Mouse (Mus musculus) MEL (cell line): Measurements from ENCODE around the gene Slc17a7. TPM values are rescaled to one million over a fixed set of nuclear protein-coding genes. Genes with fewer than 3 reads are reported as not detected.

Experiments used
- DNase-seq: peaks from one replicate; pipeline ENCODE4 v3.0.0; 2011; ENCODE audit warnings: low read depth, low spot score
- H3K27ac ChIP-seq: 2 replicates; pipeline ENCODE4 v1.5.1; 2012; ENCODE audit warnings: low read depth, mild to moderate bottlenecking, control low read depth, low read length, moderate library complexity; ENCODE audit not compliant: control insufficient read depth
- H3K27me3 ChIP-seq, 2 experiments: fragments of 150-350 bp in 1 of 2; sonication (generic) in 1 of 2; 2 replicates each; pipeline ENCODE4 v1.6.1; 2012; ENCODE audit warnings: low read length in 2 of 2, mild to moderate bottlenecking in 2 of 2, improper control_type of control experiment in 1 of 2, moderate library complexity in 1 of 2; ENCODE audit not compliant: insufficient read depth in 2 of 2, control insufficient read depth in 1 of 2
- H3K36me3 ChIP-seq, 2 experiments: 2 replicates each; pipeline ENCODE4 v1.6.1; 2012 to 2014; ENCODE audit warnings: low read length in 2 of 2, improper control_type of control experiment in 1 of 2, inconsistent platforms in 1 of 2, mild to moderate bottlenecking in 1 of 2; ENCODE audit not compliant: insufficient read depth in 2 of 2, control insufficient read depth in 1 of 2
- H3K4me1 ChIP-seq, 2 experiments: fragments of 150-350 bp in 1 of 2; sonication (generic) in 1 of 2; 2 replicates each; pipeline ENCODE4 v1.6.1; 2012; ENCODE audit warnings: low read length in 2 of 2, improper control_type of control experiment in 1 of 2, mild to moderate bottlenecking in 1 of 2; ENCODE audit not compliant: insufficient read depth in 2 of 2, control insufficient read depth in 1 of 2
- H3K4me3 ChIP-seq, 2 experiments: fragments of 150-350 bp in 1 of 2; sonication (generic) in 1 of 2; 2 replicates each; pipeline ENCODE4 v1.5.1; 2012; ENCODE audit warnings: low read depth in 2 of 2, low read length in 2 of 2, mild to moderate bottlenecking in 2 of 2, moderate library complexity in 2 of 2, control low read depth in 1 of 2, improper control_type of control experiment in 1 of 2; ENCODE audit not compliant: control insufficient read depth in 1 of 2, insufficient read depth in 1 of 2
- H3K79me2 ChIP-seq: 2 replicates; pipeline ENCODE4 v1.6.1; 2012; ENCODE audit warnings: mild to moderate bottlenecking, low read length, moderate library complexity; ENCODE audit not compliant: control insufficient read depth, poor library complexity, insufficient read depth
- H3K9ac ChIP-seq: 2 replicates; pipeline ENCODE4 v1.6.1; 2012; ENCODE audit warnings: low read depth, mild to moderate bottlenecking, control low read depth, low read length, moderate library complexity; ENCODE audit not compliant: control insufficient read depth, poor library complexity, severe bottlenecking
- H3K9me3 ChIP-seq: fragments of 150-350 bp; sonication (generic); replicated peaks from 2 replicates; pipeline ENCODE4 v1.6.1; 2012; ENCODE audit warnings: mild to moderate bottlenecking, low read length, improper control_type of control experiment, moderate library complexity; ENCODE audit not compliant: insufficient read depth
- BHLHE40 ChIP-seq: IDR thresholded peaks from 2 replicates; pipeline ENCODE4 v1.6.1; 2012; ENCODE audit warnings: low read depth, mild to moderate bottlenecking, inconsistent platforms, low read length, improper control_type of control experiment, borderline replicate concordance
- CHD1 ChIP-seq: IDR thresholded peaks from 2 replicates; pipeline ENCODE4 v1.6.1; 2012; ENCODE audit warnings: low read depth, mild to moderate bottlenecking, inconsistent platforms, low read length, improper control_type of control experiment
- CHD2 ChIP-seq: IDR thresholded peaks from 2 replicates; pipeline ENCODE4 v1.6.1; 2011; ENCODE audit warnings: low read length, improper control_type of control experiment
- CTCF ChIP-seq, 3 experiments: IDR thresholded peaks in 2 of 3; conservative IDR thresholded peaks in 1 of 3; 2 replicates each; pipeline ENCODE4 v1.5.1; 2011 to 2012; ENCODE audit warnings: low read length in 3 of 3, low read depth in 2 of 3, mild to moderate bottlenecking in 2 of 3, improper control_type of control experiment in 1 of 3, inconsistent platforms in 1 of 3, mixed read lengths in 1 of 3, moderate library complexity in 1 of 3; ENCODE audit not compliant: control insufficient read depth in 1 of 3, insufficient read depth in 1 of 3, poor library complexity in 1 of 3, severe bottlenecking in 1 of 3
- E2F4 ChIP-seq: IDR thresholded peaks from 2 replicates; pipeline ENCODE4 v1.6.1; 2011; ENCODE audit warnings: low read depth, low read length, improper control_type of control experiment, borderline replicate concordance
- ELF1 ChIP-seq: IDR thresholded peaks from 2 replicates; pipeline ENCODE4 v1.6.1; 2014; ENCODE audit warnings: low read depth, mild to moderate bottlenecking, inconsistent platforms, low read length, improper control_type of control experiment, moderate library complexity
- EP300 ChIP-seq, 2 experiments: IDR thresholded peaks; 2 replicates each; pipeline ENCODE4 v1.6.1; 2011; ENCODE audit warnings: improper control_type of control experiment in 2 of 2, low read length in 2 of 2, low read depth in 1 of 2, mild to moderate bottlenecking in 1 of 2
- ETS1 ChIP-seq: IDR thresholded peaks from 2 replicates; pipeline ENCODE4 v1.6.1; 2012; ENCODE audit warnings: low read depth, mild to moderate bottlenecking, inconsistent platforms, low read length, improper control_type of control experiment, moderate library complexity
- GABPA ChIP-seq: IDR thresholded peaks from 2 replicates; pipeline ENCODE4 v1.6.1; 2012; ENCODE audit warnings: low read depth, mild to moderate bottlenecking, inconsistent platforms, low read length, improper control_type of control experiment, moderate library complexity
- GATA1 ChIP-seq: IDR thresholded peaks from 2 replicates; pipeline ENCODE4 v1.6.1; 2011; ENCODE audit warnings: low read depth, low read length, improper control_type of control experiment
- HCFC1 ChIP-seq: IDR thresholded peaks from 2 replicates; pipeline ENCODE4 v1.6.1; 2012; ENCODE audit warnings: low read depth, mild to moderate bottlenecking, inconsistent platforms, low read length, improper control_type of control experiment, moderate library complexity
- JUND ChIP-seq: IDR thresholded peaks from 2 replicates; pipeline ENCODE4 v1.6.1; 2011; ENCODE audit warnings: low read depth, mild to moderate bottlenecking, improper control_type of control experiment, low read length
- KAT2A ChIP-seq: conservative IDR thresholded peaks from 2 replicates; pipeline ENCODE4 v1.6.1; 2012; ENCODE audit warnings: low read depth, low read length, improper control_type of control experiment, inconsistent platforms
- MAFK ChIP-seq: IDR thresholded peaks from 2 replicates; pipeline ENCODE4 v1.6.1; 2011; ENCODE audit warnings: low read depth, mild to moderate bottlenecking, low read length, improper control_type of control experiment, borderline replicate concordance
- MAX ChIP-seq: IDR thresholded peaks from 2 replicates; pipeline ENCODE4 v1.6.1; 2011; ENCODE audit warnings: low read length, improper control_type of control experiment
- MAZ ChIP-seq: IDR thresholded peaks from 2 replicates; pipeline ENCODE4 v1.6.1; 2012; ENCODE audit warnings: low read depth, mild to moderate bottlenecking, inconsistent platforms, low read length, improper control_type of control experiment
- MEF2A ChIP-seq: IDR thresholded peaks from 2 replicates; pipeline ENCODE4 v1.6.1; 2014; ENCODE audit warnings: low read depth, mild to moderate bottlenecking, inconsistent platforms, low read length, improper control_type of control experiment; ENCODE audit not compliant: poor library complexity, insufficient replicate concordance, severe bottlenecking; ENCODE audit errors: extremely low read depth
- MXI1 ChIP-seq: IDR thresholded peaks from 2 replicates; pipeline ENCODE4 v1.6.1; 2011; ENCODE audit warnings: mild to moderate bottlenecking, low read depth, low read length, improper control_type of control experiment
- MYC ChIP-seq: IDR thresholded peaks from 2 replicates; pipeline ENCODE4 v1.6.1; 2011; ENCODE audit warnings: low read depth, mild to moderate bottlenecking, low read length, improper control_type of control experiment, moderate library complexity
- NELFE ChIP-seq: IDR thresholded peaks from 2 replicates; pipeline ENCODE4 v1.6.1; 2011; ENCODE audit warnings: low read depth, low read length, improper control_type of control experiment
- NRF1 ChIP-seq: IDR thresholded peaks from 2 replicates; pipeline ENCODE4 v1.6.1; 2014; ENCODE audit warnings: low read depth, mild to moderate bottlenecking, inconsistent platforms, low read length, improper control_type of control experiment, moderate library complexity; ENCODE audit not compliant: poor library complexity, insufficient read depth, severe bottlenecking
- POLR2A ChIP-seq, 2 experiments: IDR thresholded peaks; 2 replicates each; pipeline ENCODE4 v1.6.1; 2011 to 2012; ENCODE audit warnings: low read length in 2 of 2, mild to moderate bottlenecking in 2 of 2, control low read depth in 1 of 2, improper control_type of control experiment in 1 of 2, low read depth in 1 of 2, moderate library complexity in 1 of 2; ENCODE audit not compliant: control insufficient read depth in 1 of 2, insufficient read depth in 1 of 2, poor library complexity in 1 of 2
- POLR2AphosphoS2 ChIP-seq: IDR thresholded peaks from 2 replicates; pipeline ENCODE4 v1.6.1; 2011; ENCODE audit warnings: low read length, improper control_type of control experiment
- POLR2AphosphoS5 ChIP-seq: IDR thresholded peaks from 2 replicates; pipeline ENCODE4 v1.6.1; 2012; ENCODE audit warnings: low read depth, borderline replicate concordance, mild to moderate bottlenecking, inconsistent platforms, low read length, moderate library complexity, mixed read lengths
- RAD21 ChIP-seq: IDR thresholded peaks from 2 replicates; pipeline ENCODE4 v1.6.1; 2011; ENCODE audit warnings: mild to moderate bottlenecking, low read depth, low read length, improper control_type of control experiment
- RCOR1 ChIP-seq: IDR thresholded peaks from 2 replicates; pipeline ENCODE4 v1.6.1; 2012; ENCODE audit warnings: low read depth, mild to moderate bottlenecking, inconsistent platforms, low read length, improper control_type of control experiment
- SIN3A ChIP-seq: IDR thresholded peaks from 2 replicates; pipeline ENCODE4 v1.6.1; 2012; ENCODE audit warnings: low read length, improper control_type of control experiment, inconsistent platforms
- SMC3 ChIP-seq: IDR thresholded peaks from 2 replicates; pipeline ENCODE4 v1.6.1; 2011; ENCODE audit warnings: low read depth, low read length, improper control_type of control experiment
- TAL1 ChIP-seq: IDR thresholded peaks from 2 replicates; pipeline ENCODE4 v1.6.1; 2012; ENCODE audit warnings: mild to moderate bottlenecking, inconsistent platforms, low read length, moderate library complexity, mixed read lengths
- TBP ChIP-seq: IDR thresholded peaks from 2 replicates; pipeline ENCODE4 v1.8.0; 2011; ENCODE audit warnings: low read depth, low read length, improper control_type of control experiment
- TCF12 ChIP-seq: IDR thresholded peaks from 2 replicates; pipeline ENCODE4 v1.6.1; 2014; ENCODE audit warnings: low read depth, mild to moderate bottlenecking, inconsistent platforms, low read length, improper control_type of control experiment, moderate library complexity
- UBTF ChIP-seq: IDR thresholded peaks from 2 replicates; pipeline ENCODE4 v1.6.1; 2012; ENCODE audit warnings: low read depth, mild to moderate bottlenecking, inconsistent platforms, low read length, improper control_type of control experiment, moderate library complexity, borderline replicate concordance; ENCODE audit not compliant: insufficient read depth
- USF1 ChIP-seq: IDR thresholded peaks from 2 replicates; pipeline ENCODE4 v1.6.1; 2014; ENCODE audit warnings: low read depth, mild to moderate bottlenecking, inconsistent platforms, low read length, improper control_type of control experiment, moderate library complexity
- USF2 ChIP-seq, 2 experiments: IDR thresholded peaks; 2 replicates each; pipeline ENCODE4 v1.6.1; 2011 to 2012; ENCODE audit warnings: improper control_type of control experiment in 2 of 2, low read length in 2 of 2, borderline replicate concordance in 1 of 2, inconsistent platforms in 1 of 2, low read depth in 1 of 2, mild to moderate bottlenecking in 1 of 2; ENCODE audit not compliant: insufficient read depth in 1 of 2
- ZC3H11A ChIP-seq: IDR thresholded peaks from 2 replicates; pipeline ENCODE4 v1.6.1; 2012; ENCODE audit warnings: low read depth, mild to moderate bottlenecking, inconsistent platforms, low read length, improper control_type of control experiment
- ZMIZ1 ChIP-seq: IDR thresholded peaks from 2 replicates; pipeline ENCODE4 v1.6.1; 2012; ENCODE audit warnings: low read depth, mild to moderate bottlenecking, inconsistent platforms, low read length, improper control_type of control experiment, moderate library complexity
- ZNF384 ChIP-seq: IDR thresholded peaks from 2 replicates; pipeline ENCODE4 v1.6.1; 2012; ENCODE audit warnings: low read depth, mild to moderate bottlenecking, inconsistent platforms, low read length, improper control_type of control experiment
- polyA plus RNA-seq, 2 experiments: library from polyadenylated mRNA; stranded (reverse) in 1 of 2; unstranded in 1 of 2; fragments of >175 nt in 1 of 2; fragments of >200 nt in 1 of 2; gene quantifications; 2 replicates each; pipeline versions ENCODE4 v1.2.1 to v1.2.4; 2012; ENCODE audit warnings: low replicate concordance in 2 of 2, low read depth in 1 of 2; ENCODE audit not compliant: insufficient read length in 2 of 2, insufficient read depth in 1 of 2, missing spikeins in 1 of 2
- total RNA-seq: library from RNA; depleted of rRNA; stranded (reverse); fragments of 300-350 nt; gene quantifications from 2 replicates; pipeline ENCODE4 v1.2.3, GENCODE M21; 2012

Slc17a7 gene
- total and polyA plus RNA-seq, 3 experiments, result 0.23 to 1.0 TPM; not detected in 1

DNA sequence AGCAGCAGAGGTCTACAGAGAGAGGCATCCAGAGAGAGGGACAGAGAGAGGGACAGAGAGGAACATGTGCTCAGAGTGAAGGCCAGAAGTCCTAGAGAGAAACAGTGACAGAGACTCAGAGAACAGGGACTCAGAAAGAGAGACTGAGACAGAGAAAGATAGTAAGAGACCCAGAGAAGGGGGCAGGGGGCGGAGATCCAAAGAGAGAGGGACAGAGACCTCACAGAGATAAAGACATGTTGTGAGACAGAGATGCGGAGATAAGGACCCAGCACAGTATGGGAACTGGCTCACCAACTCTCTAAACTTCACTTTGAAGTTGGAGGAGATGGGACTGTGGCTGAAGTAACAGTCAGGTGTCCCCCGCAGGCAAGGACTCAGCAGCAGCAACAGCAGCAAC, 28.4 kb upstream of the Slc17a7 start:
- Histone ChIP-seq H3K36me3 (peaks cover 0 to 18% of the 10 kb centered on the region in 2 experiments; a peak in 2 of 4 replicates), H3K27ac (peak overlapping the region; percentile 92), H3K4me3 (peak overlapping the region; percentile 61 to 74), H3K9ac (peak overlapping the region; percentile 75), H3K9me3 (no peaks in the 10 kb centered on the region), H3K27me3 (no peaks in the 10 kb centered on the region), H3K4me1 (peaks cover 11 to 29% of the 10 kb centered on the region in 2 experiments), H3K79me2 (no peaks in the 10 kb centered on the region; the same call in 1 of the 2 replicates)
- peak; percentile 74 for DNase-seq
- TF ChIP-seq USF2 (IDR thresholded peaks at IDR 0.05; ENCODE audit: borderline replicate concordance in 1 of 2, insufficient read depth in 1 of 2, low read depth in 1 of 2, low read length in 2 of 2), result no peak
- TF ChIP-seq RCOR1, result no peak
- no peak for TF ChIP-seq HCFC1
- TF ChIP-seq MAFK, result no peak
- peak; percentile 55; the same call in 1 of the 2 replicates for TF ChIP-seq ETS1
- TF ChIP-seq BHLHE40, result no peak
- no peak for TF ChIP-seq POLR2AphosphoS5
- TF ChIP-seq POLR2A (IDR thresholded peaks at IDR 0.05; ENCODE audit: control insufficient read depth in 1 of 2, insufficient read depth in 1 of 2, low read depth in 1 of 2, low read length in 2 of 2, poor library complexity in 1 of 2), result peak in 1 of 2 experiments; percentile 6; a peak in 1 of 4 replicates
- TF ChIP-seq KAT2A, result no peak
- peak; percentile 57; the same call in 1 of the 2 replicates for TF ChIP-seq MYC
- TF ChIP-seq ZC3H11A, result no peak
- TF ChIP-seq MAZ, result no peak; the same call in none of the 2 replicates
- no peak for TF ChIP-seq POLR2AphosphoS2
- no peak for TF ChIP-seq CHD2
- TF ChIP-seq MEF2A, result no peak
- no peak for TF ChIP-seq CHD1
- TF ChIP-seq ZNF384, result no peak
- no peak for TF ChIP-seq SMC3
- no peak for TF ChIP-seq NRF1
- no peak for TF ChIP-seq GABPA
- no peak; the same call in 1 of the 2 replicates for TF ChIP-seq TCF12
- no peak for TF ChIP-seq E2F4
- no peak for TF ChIP-seq TAL1
- TF ChIP-seq JUND, result no peak
- peak; percentile 48 for TF ChIP-seq SIN3A
- TF ChIP-seq NELFE, result no peak
- TF ChIP-seq TBP, result 0 out of 2 replicates have a peak, but pooled peaks have one; percentile 30
- TF ChIP-seq GATA1, result peak; percentile 93
- TF ChIP-seq MXI1, result no peak
- no peak for TF ChIP-seq RAD21
- TF ChIP-seq ZMIZ1, result no peak; the same call in 1 of the 2 replicates
- no peak for TF ChIP-seq USF1
- TF ChIP-seq UBTF, result no peak
- no peak for TF ChIP-seq CTCF (IDR thresholded peaks at IDR 0.05 in 2 of 3, conservative IDR thresholded peaks at IDR 0.05 in 1 of 3; ENCODE audit: control insufficient read depth in 1 of 3, insufficient read depth in 1 of 3, low read depth in 2 of 3, low read length in 3 of 3, poor library complexity in 1 of 3, severe bottlenecking in 1 of 3)
- TF ChIP-seq ELF1, result no peak
- peak; percentile 70; the same call in 1 of the 2 replicates for TF ChIP-seq MAX
- peak in 1 of 2 experiments; percentile 23; a peak in 1 of 4 replicates for TF ChIP-seq EP300 (IDR thresholded peaks at IDR 0.05; ENCODE audit: low read depth in 1 of 2, low read length in 2 of 2)
